Mouse (Mus musculus) testis, adult 2 months (tissue): ENCODE results near the gene Poglut1.

Experiments used
- CTCF ChIP-seq: fragments of 200-500 bp; IDR thresholded peaks from 2 replicates; pipeline ENCODE4 v1.5.1; 2012; ENCODE audit warnings: low read depth, mild to moderate bottlenecking, inconsistent platforms, low read length, moderate library complexity; ENCODE audit not compliant: control insufficient read depth, insufficient read depth, insufficient replicate concordance
- POLR2A ChIP-seq: fragments of 200-500 bp; IDR thresholded peaks from 2 replicates; pipeline ENCODE4 v1.6.1; 2012; ENCODE audit warnings: low read depth, mild to moderate bottlenecking, inconsistent platforms, low read length, moderate library complexity; ENCODE audit not compliant: control insufficient read depth

- TF ChIP-seq CTCF: no peak
- peak; percentile 74 for TF ChIP-seq POLR2A
Measured at GRCm38 (mm10) chr16:38549479-38550396, at the start of gene Poglut1.
